Mouse (Mus musculus) hindbrain, embryonic 11.5 days (tissue): ENCODE data around the gene Sema3g. TPM values are rescaled to one million over a fixed set of nuclear protein-coding genes. Genes with fewer than 3 reads are reported as not detected.

Experiments
- ATAC-seq: fragments of 200-750 bp; cut with Nextera tagmentation; 2 replicates; pipeline ENCODE4 v1.8.0; 2017; ENCODE audit warnings: mild to moderate bottlenecking, moderate TSS enrichment, moderate library complexity; ENCODE audit not compliant: low FRiP score
- DNase-seq: peaks from one replicate; pipeline ENCODE4 v3.0.0-alpha.2; 2015; ENCODE audit warnings: low spot score
- H3K27ac ChIP-seq: fragments of 300-500 bp; sonication (generic); 2 replicates; pipeline ENCODE4 v1.5.1; 2014; ENCODE audit warnings: mild to moderate bottlenecking, low read depth, low read length
- H3K27me3 ChIP-seq: fragments of 300-500 bp; sonication (generic); 2 replicates; pipeline ENCODE4 v1.6.1; 2014; ENCODE audit warnings: mild to moderate bottlenecking, low read length, moderate library complexity, mixed read lengths; ENCODE audit not compliant: control insufficient read depth, insufficient read depth
- H3K36me3 ChIP-seq: fragments of 300-500 bp; sonication (generic); 2 replicates; pipeline ENCODE4 v1.6.1; 2014; ENCODE audit warnings: mild to moderate bottlenecking, low read length, moderate library complexity, mixed read lengths; ENCODE audit not compliant: control insufficient read depth, insufficient read depth
- H3K4me1 ChIP-seq: fragments of 300-500 bp; sonication (generic); replicated peaks from 2 replicates; pipeline ENCODE4 v1.6.1; 2014; ENCODE audit warnings: low read length, mixed read lengths; ENCODE audit not compliant: control insufficient read depth, insufficient read depth
- H3K4me2 ChIP-seq: fragments of 300-500 bp; sonication (generic); replicated peaks from 2 replicates; pipeline ENCODE4 v1.6.1; 2014; ENCODE audit warnings: mild to moderate bottlenecking, low read depth, low read length
- H3K4me3 ChIP-seq: fragments of 300-500 bp; sonication (generic); 2 replicates; pipeline ENCODE4 v1.5.1; 2014; ENCODE audit warnings: low read depth, low read length
- H3K9ac ChIP-seq: fragments of 300-500 bp; sonication (generic); 2 replicates; pipeline ENCODE4 v1.6.1; 2014; ENCODE audit warnings: low read depth, low read length
- H3K9me3 ChIP-seq: fragments of 300-500 bp; sonication (generic); 2 replicates; pipeline ENCODE4 v1.6.1; 2016; ENCODE audit warnings: low read length; ENCODE audit not compliant: control insufficient read depth
- WGBS: fragments of 180-500 bp; shearing (Covaris S2); extraction: QIAGEN DNeasy Blood & Tissue Kit; methylation state at CpG from one replicate; pipeline ENCODE4 v1.1.7; 2014; 5-methylcytosine and 5-hydroxymethylcytosine counted together
- polyA plus RNA-seq: library from polyadenylated mRNA; unstranded; fragments of >200 nt; fragmentation: Nextera tagmentation; extraction: Ambion mirVana; gene quantifications from 2 replicates; pipeline ENCODE4 v1.2.1, GENCODE M21; 2014

The Sema3g gene
- polyA plus RNA-seq, 1 experiment from 2014 or later = 0.51 TPM

DNA sequence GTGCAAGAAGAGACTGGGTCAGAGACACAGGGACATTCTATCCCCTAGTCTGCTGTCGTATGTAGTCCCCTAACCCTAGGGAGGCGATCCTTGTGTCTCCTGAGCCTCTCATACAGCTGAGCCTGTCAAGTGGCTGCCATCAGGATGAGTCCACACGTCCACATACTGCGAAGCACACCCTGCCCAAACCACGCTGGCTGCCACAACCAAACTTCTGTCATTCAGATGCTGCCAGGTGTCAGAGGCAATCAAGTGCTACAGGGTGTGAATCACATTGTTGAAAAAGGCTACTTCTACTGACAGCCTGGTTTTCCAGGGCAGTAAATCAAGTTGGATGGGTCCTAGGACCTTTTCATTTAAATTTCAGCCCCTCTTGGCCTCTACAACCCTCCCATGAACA lies 39.9 kb upstream of the Sema3g start:
- no peak overlapping the region for H3K4me3 ChIP-seq
- H3K9ac ChIP-seq = no peak overlapping the region
- H3K4me1 ChIP-seq = no peaks in the 10 kb centered on the region
- H3K27ac ChIP-seq = no peak overlapping the region
- 91% methylated on average over 5 of the region's 5 CpGs for WGBS
- H3K27me3 ChIP-seq = no peaks in the 10 kb centered on the region
- no peaks in the 10 kb centered on the region for H3K9me3 ChIP-seq
- no peak overlapping the region for H3K4me2 ChIP-seq
- H3K36me3 ChIP-seq = peaks cover 41% of the 10 kb centered on the region
- no peak for DNase-seq
- ATAC-seq = no peak

DNA sequence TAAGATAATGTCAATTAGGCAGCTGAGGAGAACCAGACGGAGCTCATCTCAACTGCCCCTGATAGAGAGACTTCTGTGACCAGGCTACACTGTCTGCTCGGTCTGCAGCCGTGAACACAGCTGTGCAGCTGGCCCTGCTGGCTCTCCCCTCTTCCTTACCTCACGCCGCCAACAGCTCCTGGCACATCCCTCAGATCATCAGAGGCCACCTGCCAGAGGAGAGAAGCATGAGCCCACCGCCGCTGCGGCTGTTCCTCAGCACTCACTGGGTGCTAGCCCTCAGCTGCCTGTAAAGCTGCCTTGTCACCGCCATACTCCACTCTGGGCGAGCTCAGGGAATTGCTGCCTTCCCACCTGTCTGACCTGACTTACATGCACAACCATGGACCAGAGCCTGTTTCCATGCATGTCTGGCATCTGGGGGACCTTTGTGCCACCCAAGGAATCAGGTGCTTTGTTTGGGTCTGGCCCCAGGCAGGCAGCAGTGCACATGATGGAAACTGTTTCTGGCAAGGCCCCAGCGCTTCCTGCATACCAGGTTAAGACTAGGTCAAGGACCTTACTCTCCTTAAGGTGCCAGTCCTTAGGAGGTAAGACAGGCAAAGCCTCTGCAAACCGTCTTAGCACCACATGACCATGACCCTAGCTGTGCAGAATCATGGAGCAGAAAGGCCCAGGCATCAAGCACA lies 37.8 kb upstream of the Sema3g start:
- Histone ChIP-seq H3K9ac (no peak overlapping the region), H3K27ac (no peak overlapping the region), H3K4me2 (no peak overlapping the region), H3K4me1 (no peaks in the 10 kb centered on the region), H3K27me3 (no peaks in the 10 kb centered on the region), H3K36me3 (peaks cover 45% of the 10 kb centered on the region), H3K4me3 (no peak overlapping the region), H3K9me3 (no peaks in the 10 kb centered on the region)
- ATAC-seq = no peak
- no peak for DNase-seq
- WGBS = 96% methylated on average over 12 of the region's 12 CpGs

DNA sequence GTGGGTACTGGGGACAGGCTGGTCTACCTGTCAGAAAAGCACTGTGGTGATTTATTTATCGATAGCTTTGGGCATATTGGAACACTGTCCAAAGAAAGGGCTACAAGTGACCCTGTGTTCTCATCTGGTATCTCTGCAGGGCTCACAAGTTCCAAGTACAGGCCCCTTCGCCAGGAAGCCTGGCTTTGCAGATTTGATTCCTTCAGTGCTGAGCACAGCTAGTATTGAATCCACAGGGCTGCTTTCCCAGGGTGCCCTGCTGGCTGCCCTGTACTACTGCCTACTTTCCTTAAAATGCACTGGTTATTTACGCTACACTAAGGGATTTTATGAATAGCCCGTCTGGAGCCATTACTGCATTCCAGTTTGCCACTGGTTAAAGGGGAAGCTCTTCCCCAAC lies 36.1 kb upstream of the Sema3g start:
- DNase-seq (no peak), ATAC-seq (no peak)
- Histone ChIP-seq H3K36me3 (peaks cover 42% of the 10 kb centered on the region), H3K9ac (no peak overlapping the region), H3K27ac (no peak overlapping the region), H3K4me1 (no peaks in the 10 kb centered on the region), H3K9me3 (no peaks in the 10 kb centered on the region), H3K27me3 (no peaks in the 10 kb centered on the region), H3K4me2 (no peak overlapping the region), H3K4me3 (no peak overlapping the region)
- WGBS = 90% methylated on average over 4 of the region's 4 CpGs

DNA sequence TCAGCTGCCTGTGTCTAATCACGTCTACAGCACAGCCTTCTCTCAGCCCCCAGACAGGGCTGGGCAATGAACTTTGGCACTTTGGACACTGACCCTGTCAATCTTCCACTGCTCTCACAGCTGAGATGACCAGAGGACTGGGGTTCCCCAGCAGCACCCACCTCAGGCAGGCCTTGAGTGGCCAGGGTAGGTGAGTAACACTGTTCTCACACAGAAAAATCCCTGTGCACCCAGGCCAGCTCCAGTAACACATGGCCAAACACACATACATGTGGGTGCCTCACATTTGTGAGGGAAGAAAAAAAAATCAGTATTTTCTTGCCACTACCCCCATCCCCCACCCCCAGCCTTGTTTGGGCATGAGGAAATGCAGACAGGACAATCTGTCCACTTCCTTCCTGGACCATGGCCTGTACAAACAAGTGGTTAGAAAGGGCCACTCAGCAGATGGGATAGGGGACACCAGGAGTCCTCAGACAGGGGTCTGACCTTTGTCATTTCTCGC lies 34.8 kb upstream of the Sema3g start:
- Histone ChIP-seq H3K4me3 (no peak overlapping the region), H3K27me3 (no peaks in the 10 kb centered on the region)
- no peak for ATAC-seq

DNA sequence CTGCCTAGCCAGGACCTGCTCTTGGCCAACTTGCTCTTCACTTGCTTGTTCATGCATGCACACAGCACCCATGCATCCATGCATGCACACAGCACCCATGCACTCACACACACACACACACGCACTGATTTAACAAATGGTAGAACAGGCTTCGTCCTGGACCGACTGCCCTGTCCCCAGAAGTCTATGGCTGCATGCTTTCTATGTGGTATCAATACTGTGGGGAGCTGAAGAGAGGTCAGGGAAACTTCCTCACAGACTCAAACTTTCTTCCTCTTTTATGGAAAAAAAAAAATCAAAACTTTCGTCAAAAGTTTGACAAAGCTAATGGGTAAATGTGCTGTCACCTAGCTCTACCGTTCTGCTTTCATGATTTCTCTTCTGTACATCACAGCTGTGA lies 34.1 kb upstream of the Sema3g start:
- Histone ChIP-seq H3K9me3 (no peaks in the 10 kb centered on the region), H3K27me3 (no peaks in the 10 kb centered on the region), H3K9ac (no peak overlapping the region), H3K4me1 (no peaks in the 10 kb centered on the region), H3K27ac (no peak overlapping the region), H3K36me3 (peaks cover 43% of the 10 kb centered on the region), H3K4me2 (no peak overlapping the region), H3K4me3 (no peak overlapping the region)
- 91% methylated on average over 5 of the region's 5 CpGs for WGBS
- DNase-seq (no peak), ATAC-seq (no peak)

More for the DNA sequence above, 34.8 kb upstream of the Sema3g start:
- H3K4me2 ChIP-seq = no peak overlapping the region
- 61% methylated on average over 2 of the region's 2 CpGs for WGBS
- no peaks in the 10 kb centered on the region for H3K9me3 ChIP-seq
- no peak overlapping the region for H3K9ac ChIP-seq
- H3K27ac ChIP-seq = no peak overlapping the region
- H3K4me1 ChIP-seq = no peaks in the 10 kb centered on the region
- DNase-seq = no peak
- peaks cover 41% of the 10 kb centered on the region for H3K36me3 ChIP-seq

DNA sequence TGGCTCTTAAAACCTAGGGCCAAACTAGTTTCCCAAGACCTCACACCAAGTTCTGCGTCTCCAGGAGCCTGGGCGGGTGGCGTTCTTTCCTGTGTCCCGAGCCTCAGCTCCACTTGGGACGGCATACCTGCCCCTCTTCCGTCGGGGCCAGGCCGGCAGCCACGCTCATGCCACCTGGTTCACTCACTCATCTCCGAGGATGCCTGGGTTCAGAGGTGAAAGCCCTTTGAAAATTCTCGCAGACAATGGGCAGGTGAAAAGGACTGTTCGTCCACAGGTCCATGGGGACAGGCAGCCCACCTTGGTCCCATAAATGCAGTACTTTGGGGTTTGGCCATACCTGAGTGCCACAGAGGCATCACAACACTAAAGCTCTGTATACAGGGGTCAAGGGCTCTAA lies 33.5 kb upstream of the Sema3g start:
- H3K27me3 ChIP-seq = no peaks in the 10 kb centered on the region
- WGBS = 94% methylated on average over 12 of the region's 12 CpGs
- ATAC-seq (no peak), DNase-seq (no peak)
- no peak overlapping the region for H3K4me2 ChIP-seq
- H3K9me3 ChIP-seq = no peaks in the 10 kb centered on the region
- no peaks in the 10 kb centered on the region for H3K4me1 ChIP-seq
- H3K4me3 ChIP-seq = no peak overlapping the region
- H3K36me3 ChIP-seq = peaks cover 43% of the 10 kb centered on the region
- H3K9ac ChIP-seq = no peak overlapping the region
- H3K27ac ChIP-seq = no peak overlapping the region

DNA sequence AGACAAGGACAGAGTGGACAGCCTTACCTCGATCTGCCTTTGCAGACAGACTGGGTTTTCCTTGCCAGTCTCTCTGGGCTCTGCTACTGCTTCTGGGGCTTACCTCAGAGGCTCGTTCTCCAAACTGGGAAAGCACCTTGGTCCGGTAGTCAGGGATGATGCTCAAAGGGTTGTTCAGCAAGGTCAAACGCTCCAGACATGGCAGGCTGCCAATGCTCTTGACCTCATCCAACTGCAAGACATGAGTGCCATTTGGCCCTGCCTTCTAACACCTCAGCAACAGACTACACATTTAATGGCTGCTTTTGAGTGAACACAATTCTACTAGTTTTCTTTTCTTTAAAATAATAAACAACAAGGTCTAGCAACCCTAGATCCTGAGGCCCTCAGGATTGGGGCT lies 31.0 kb upstream of the Sema3g start:
- no peaks in the 10 kb centered on the region for H3K9me3 ChIP-seq
- DNase-seq (no peak), ATAC-seq (no peak)
- peaks cover 52% of the 10 kb centered on the region for H3K36me3 ChIP-seq
- H3K4me1 ChIP-seq = no peaks in the 10 kb centered on the region
- no peak overlapping the region for H3K9ac ChIP-seq
- no peak overlapping the region for H3K4me2 ChIP-seq
- H3K27me3 ChIP-seq = no peaks in the 10 kb centered on the region
- no peak overlapping the region for H3K27ac ChIP-seq
- H3K4me3 ChIP-seq = no peak overlapping the region
- 96% methylated on average over 4 of the region's 4 CpGs for WGBS

DNA sequence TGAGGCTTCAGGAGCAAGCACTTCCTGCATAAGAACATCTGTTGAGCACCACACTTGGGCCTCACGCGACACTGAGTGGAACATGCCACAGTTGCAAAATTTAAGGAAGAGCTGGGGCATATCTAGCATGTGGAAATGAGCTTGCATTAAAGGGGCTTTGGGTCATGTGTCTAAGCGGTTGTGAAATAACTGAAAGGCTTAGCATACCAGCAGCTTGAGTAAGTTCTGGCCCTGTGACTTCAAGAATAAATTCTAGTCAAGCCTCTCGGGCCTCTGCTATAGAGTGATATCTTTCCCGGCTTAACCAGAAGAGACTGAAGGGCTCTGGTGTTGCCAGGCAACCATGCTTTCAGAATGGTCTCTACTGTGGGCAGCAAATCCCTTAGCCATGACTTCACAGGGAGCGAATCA lies 28.9 kb upstream of the Sema3g start:
- DNase-seq (no peak), ATAC-seq (no peak)
- Histone ChIP-seq H3K4me3 (no peak overlapping the region), H3K27me3 (no peaks in the 10 kb centered on the region), H3K27ac (no peak overlapping the region), H3K36me3 (peaks cover 52% of the 10 kb centered on the region), H3K9ac (no peak overlapping the region), H3K4me1 (no peaks in the 10 kb centered on the region), H3K9me3 (no peaks in the 10 kb centered on the region), H3K4me2 (no peak overlapping the region)
- 72% methylated on average over 6 of the region's 6 CpGs for WGBS

DNA sequence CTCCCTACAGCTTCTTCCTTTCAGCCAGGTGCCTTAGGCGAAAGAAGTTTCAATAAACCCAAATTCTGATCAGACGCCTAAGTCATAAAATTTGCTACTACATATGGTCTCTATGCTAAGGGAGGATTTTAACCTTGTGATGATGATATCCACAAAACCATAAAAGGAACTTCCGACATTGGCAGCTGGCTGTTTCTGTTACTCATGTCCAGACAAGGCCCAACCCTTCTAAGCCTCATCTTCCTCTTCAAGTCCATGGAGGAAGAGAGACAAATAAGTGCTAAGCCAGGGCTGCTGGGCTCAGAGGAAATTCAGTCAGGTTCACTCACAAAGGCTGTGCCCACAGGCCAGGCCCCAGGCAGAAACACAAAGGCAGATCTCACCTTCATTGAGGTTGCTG lies 28.3 kb upstream of the Sema3g start:
- Histone ChIP-seq H3K36me3 (peaks cover 47% of the 10 kb centered on the region), H3K27ac (no peak overlapping the region), H3K4me3 (no peak overlapping the region), H3K27me3 (no peaks in the 10 kb centered on the region), H3K9me3 (no peaks in the 10 kb centered on the region), H3K4me2 (no peak overlapping the region), H3K4me1 (no peaks in the 10 kb centered on the region), H3K9ac (no peak overlapping the region)
- no peak for ATAC-seq
- no peak for DNase-seq
- WGBS = 95% methylated on average over 3 of the region's 3 CpGs
